ENCODE assay signal across 15 mouse cellular contexts in genomic region chr17:7892676-7893075, GRCm38 (mm10). TPM values are rescaled to one million over a fixed set of nuclear protein-coding genes. Genes with fewer than 3 reads are reported as not detected.
DNase-seq lines count a peak whose midpoint lies in the region; ATAC-seq lines count a peak whose summit lies in the region.
"Had no signal": no experiment of that assay in that cellular context is flagged by ENCODE, and none has a peak within 500 bp of the region (broad histone marks: within the 10 kb centered on the region; RNA-seq: fewer than 3 reads in every experiment).

No protein-coding gene starts in this region.

- peak; percentile 32 for DNase-seq in spleen, adult 12 weeks (ENCODE audit: low spot score)
- DNase-seq in spleen, postnatal 14 days (ENCODE audit: low spot score in 2 of 2): no peak
- peak; percentile 90 for DNase-seq in splenic B cell, adult 2 months (ENCODE audit: low read depth, low spot score)
- no peak for DNase-seq in layer of hippocampus, adult 9-10 months (ENCODE audit: low spot score)
- no peak for DNase-seq in gastrocnemius, adult 18-20 months (ENCODE audit: low spot score)
- DNase-seq: gastrocnemius, postnatal 14 days; thymus, adult 2 months had no signal

- no peaks in the 10 kb centered on the region for H3K27me3 ChIP-seq in splenic B cell, adult 2 months (ENCODE audit: control insufficient read depth, insufficient read depth, low read length, poor library complexity, severe bottlenecking)
- H3K27me3 ChIP-seq: embryonic facial prominence, embryonic 13.5 days; intestine, embryonic 15.5 days; lung, embryonic 15.5 days; midbrain, embryonic 13.5 days; Patski had no signal

- H3K36me3 ChIP-seq in splenic B cell, adult 2 months (ENCODE audit: control insufficient read depth, insufficient read depth, low read length, poor library complexity, severe bottlenecking): no peaks in the 10 kb centered on the region
- H3K36me3 ChIP-seq: embryonic facial prominence, embryonic 13.5 days; heart, embryonic 13.5 days; intestine, embryonic 15.5 days; lung, embryonic 15.5 days; midbrain, embryonic 13.5 days had no signal

- peak; percentile 88 for ATAC-seq in activated CD4-positive, CD25-positive, alpha-beta regulatory T cell, adult 4 months
- 0 out of 2 replicates have a peak, but pooled peaks have one; percentile 29 for ATAC-seq in megakaryocyte-erythroid progenitor cell, adult 5-6 weeks (replicated peaks; ENCODE audit: low FRiP score, low TSS enrichment, poor library complexity, severe bottlenecking)
- ATAC-seq: intestine, embryonic 15.5 days; midbrain, embryonic 13.5 days; Patski had no signal

RNA-seq across cellular contexts. Expression of gene Tagap, which starts 33.1 kb away (rescaled TPM):
- 100 to 1,000 TPM in 1 of 2 experiments, 10 to 100 TPM in 1; 88.1 to 107 TPM for polyA plus RNA-seq in activated CD4-positive, CD25-positive, alpha-beta regulatory T cell, adult 4 months (2017; shearing (Covaris generic))
- 6.7 TPM in 1 of 2 replicates, not detected in the other for total RNA-seq in megakaryocyte-erythroid progenitor cell, adult 5-6 weeks (2014; fragmentation: Nextera tagmentation)
- 1.8 and 4.0 TPM in 2 replicates for total RNA-seq in megakaryocyte-erythroid progenitor cell, adult 5-6 weeks (2017)
- 1 to 10 TPM; 2.2 to 2.4 TPM for total RNA-seq in gastrocnemius, adult 18-20 months (2021)

RNA-seq across cellular contexts. Expression of gene Rsph3a, which starts 52.7 kb away (rescaled TPM):
- polyA plus RNA-seq in activated CD4-positive, CD25-positive, alpha-beta regulatory T cell, adult 4 months (2017; shearing (Covaris generic)): 10 to 100 TPM; 21.3 to 34.9 TPM
- total RNA-seq in megakaryocyte-erythroid progenitor cell, adult 5-6 weeks (2014; fragmentation: Nextera tagmentation): 43.0 and 50.2 TPM in 2 replicates
- total RNA-seq in megakaryocyte-erythroid progenitor cell, adult 5-6 weeks (2017): 59.1 and 67.3 TPM in 2 replicates
- total RNA-seq in gastrocnemius, adult 18-20 months (2021): 10 to 100 TPM; 19.4 to 27.6 TPM

Comparison
In these comparisons a context has a peak if more than half of its experiments do, and no peak if none do; other contexts are left out.
1. DNase-seq: peak in spleen, adult 12 weeks (single experiment) and splenic B cell, adult 2 months (single experiment); none in spleen, postnatal 14 days (0 of 2), layer of hippocampus, adult 9-10 months (single experiment) and gastrocnemius, adult 18-20 months (single experiment).